Mouse (Mus musculus): ENCODE data around the gene Ldlr.

- TF ChIP-seq CTCF (IDR thresholded peaks at IDR 0.05; ENCODE audit: borderline replicate concordance, extremely low read depth, insufficient read depth, insufficient read length) (no peak), POLR2A (IDR thresholded peaks at IDR 0.05; ENCODE audit: borderline replicate concordance, extremely low read depth, insufficient read depth, insufficient read length, poor library complexity, severe bottlenecking) (no peak)
Measured at GRCm38 (mm10) chr9:21784517-21785307, 61.4 kb downstream of the Ldlr start.
